Mouse (Mus musculus) embryonic facial prominence, embryonic 10.5 days (tissue): ENCODE results near the gene Tmem212. TPM values are rescaled to one million over a fixed set of nuclear protein-coding genes. Genes with fewer than 3 reads are reported as not detected.

Experiments
- DNase-seq: peaks from one replicate; pipeline ENCODE4 v3.0.0-alpha.2; 2017; ENCODE audit warnings: low spot score
- H3K27ac ChIP-seq: fragments of 300-500 bp; sonication (generic); replicated peaks from 2 replicates; pipeline ENCODE4 v1.5.1; 2016; ENCODE audit warnings: mild to moderate bottlenecking
- H3K27me3 ChIP-seq: fragments of 300-500 bp; sonication (generic); replicated peaks from 2 replicates; pipeline ENCODE4 v1.6.1; 2016; ENCODE audit warnings: low read depth, mild to moderate bottlenecking; ENCODE audit not compliant: poor library complexity, severe bottlenecking
- H3K36me3 ChIP-seq: fragments of 300-500 bp; sonication (generic); replicated peaks from 2 replicates; pipeline ENCODE4 v1.6.1; 2016; ENCODE audit warnings: mild to moderate bottlenecking, moderate library complexity
- H3K4me1 ChIP-seq: fragments of 300-500 bp; sonication (generic); 2 replicates; pipeline ENCODE4 v1.6.1; 2016
- H3K4me3 ChIP-seq: fragments of 300-500 bp; sonication (generic); 2 replicates; pipeline ENCODE4 v1.5.1; 2016; ENCODE audit warnings: mild to moderate bottlenecking, moderate library complexity
- H3K9me3 ChIP-seq: fragments of 300-500 bp; sonication (generic); 2 replicates; pipeline ENCODE4 v1.6.1; 2016; ENCODE audit warnings: mild to moderate bottlenecking
- WGBS: fragments of 180-500 bp; shearing (Covaris S2); methylation state at CpG from one replicate; pipeline ENCODE4 v1.1.7; 2016; 5-methylcytosine and 5-hydroxymethylcytosine counted together
- polyA plus RNA-seq: library from polyadenylated mRNA; unstranded; fragments of >200 nt; fragmentation: Nextera tagmentation; extraction: Ambion mirVana; gene quantifications from 2 replicates; pipeline ENCODE4 v1.2.1, GENCODE M21; 2016

The Tmem212 gene
- polyA plus RNA-seq, 1 experiment from 2014 or later, result not detected

- H3K9me3 ChIP-seq, result no peaks in the 10 kb centered on the region
- no peak overlapping the region for H3K27ac ChIP-seq
- no peaks in the 10 kb centered on the region for H3K27me3 ChIP-seq
- DNase-seq, result no peak
- no peak overlapping the region for H3K4me3 ChIP-seq
- WGBS, result 86% methylated on average over 3 of the region's 3 CpGs
- no peaks in the 10 kb centered on the region for H3K4me1 ChIP-seq
- no peaks in the 10 kb centered on the region for H3K36me3 ChIP-seq
These were observed 68.9 kb downstream of the Tmem212 start for GRCm38 (mm10) chr3:27827236-27827635.

GRCm38 (mm10) chr3:27825985-27826384 is 70.2 kb downstream of the Tmem212 start:
- DNase-seq, result no peak
- Histone ChIP-seq H3K4me3 (no peak overlapping the region), H3K4me1 (no peaks in the 10 kb centered on the region), H3K9me3 (no peaks in the 10 kb centered on the region), H3K27ac (no peak overlapping the region), H3K36me3 (no peaks in the 10 kb centered on the region), H3K27me3 (no peaks in the 10 kb centered on the region)
- 84% methylated on average over 4 of the region's 4 CpGs for WGBS

Other genes starting within 250 kb of the Tmem212 start
- gene Fndc3b, start 185.1 kb downstream of the Tmem212 start, polyA plus RNA-seq, result 10.0 and 11.1 TPM in 2 replicates
- 2.0 and 2.3 TPM in 2 replicates for gene Pld1, start 42.3 kb upstream of the Tmem212 start, polyA plus RNA-seq